Comparison of ENCODE assay signal across 21 mouse cellular contexts in genomic region chr4:149553834-149554233, GRCm38 (mm10). TPM values are rescaled to one million over a fixed set of nuclear protein-coding genes. Genes with fewer than 3 reads are reported as not detected.
A peak's percentile ranks its signal among the peaks of the same experiment; 100 is the strongest.
DNase-seq lines count a peak whose midpoint lies in the region; ATAC-seq and TF ChIP-seq lines count a peak whose summit lies in the region.
"Had no signal": no experiment of that assay in that cellular context is flagged by ENCODE, and none has a peak within 500 bp of the region (broad histone marks: within the 10 kb centered on the region; RNA-seq: fewer than 3 reads in every experiment).

No protein-coding gene starts in this region.

- no peak for DNase-seq in frontal cortex, postnatal 25 days (ENCODE audit: low spot score in 2 of 2)
- no peak for DNase-seq in left cerebral cortex, adult 2 months (ENCODE audit: extremely low spot score in 1 of 2, low spot score in 2 of 2)
- no peak for DNase-seq in left cerebral cortex, postnatal 4 days
- DNase-seq: adrenal gland, postnatal 10 days; cerebellum, adult 11-12 months; cerebellum, adult 9-10 months; cerebellum, postnatal 25 days; forebrain, postnatal 0 days; gastrocnemius, postnatal 36 days; heart, adult 18-20 months had no signal

- no peak; the same call in 1 of the 2 replicates for TF ChIP-seq CTCF in left cerebral cortex, adult 2 months (IDR thresholded peaks at IDR 0.05)

- no peaks in the 10 kb centered on the region for H3K27me3 ChIP-seq in kidney, embryonic 15.5 days
- H3K27me3 ChIP-seq in heart, embryonic 11.5 days (ENCODE audit: control insufficient read depth, insufficient read depth, low read length): no peaks in the 10 kb centered on the region
- H3K27me3 ChIP-seq: embryonic facial prominence, embryonic 12.5 days; forebrain, embryonic 12.5 days; hindbrain, embryonic 15.5 days had no signal

- no peaks in the 10 kb centered on the region for H3K9me3 ChIP-seq in kidney, embryonic 15.5 days (replicated peaks)
- H3K9me3 ChIP-seq in heart, embryonic 11.5 days (replicated peaks; ENCODE audit: control insufficient read depth, low read length): no peaks in the 10 kb centered on the region
- H3K9me3 ChIP-seq: embryonic facial prominence, embryonic 12.5 days; forebrain, embryonic 12.5 days; heart, embryonic 10.5 days; hindbrain, embryonic 15.5 days had no signal

- intact Hi-C loops in left cerebral cortex, adult 2 months (cut with DNase I): loop anchor here (2.0 kb wide), 1 partner anchor 33 kb away; the partner anchor contains the start of gene Clstn1
- intact Hi-C loops in left cerebral cortex, postnatal 4 days (cut with DNase I): no loop called here

- H3K4me2 ChIP-seq in kidney, embryonic 15.5 days: no peak overlapping the region
- H3K4me2 ChIP-seq in heart, embryonic 11.5 days: no peak overlapping the region
- H3K4me2 ChIP-seq: embryonic facial prominence, embryonic 12.5 days; forebrain, embryonic 12.5 days; hindbrain, embryonic 15.5 days had no signal

- 71% methylated on average over 7 of the region's 7 CpGs for WGBS in kidney, embryonic 15.5 days
- WGBS in heart, embryonic 11.5 days (ENCODE audit: insufficient replicate concordance): 71% methylated on average over 7 of the region's 7 CpGs

- H3K4me3 ChIP-seq in left cerebral cortex, adult 2 months: no peak overlapping the region
- H3K4me3 ChIP-seq in kidney, embryonic 15.5 days (replicated peaks): no peak overlapping the region
- no peak overlapping the region for H3K4me3 ChIP-seq in heart, embryonic 11.5 days (ENCODE audit: low read depth, low read length)
- H3K4me3 ChIP-seq: embryonic facial prominence, embryonic 12.5 days; forebrain, embryonic 12.5 days; heart, embryonic 10.5 days; hindbrain, embryonic 15.5 days had no signal

- no peak overlapping the region for H3K9ac ChIP-seq in kidney, embryonic 15.5 days
- H3K9ac ChIP-seq in heart, embryonic 11.5 days (ENCODE audit: low read depth, low read length): no peak overlapping the region
- H3K9ac ChIP-seq: embryonic facial prominence, embryonic 12.5 days; forebrain, embryonic 12.5 days; forebrain, postnatal 0 days; hindbrain, embryonic 15.5 days had no signal

- H3K36me3 ChIP-seq in kidney, embryonic 15.5 days: peaks cover 13% of the 10 kb centered on the region
- H3K36me3 ChIP-seq in heart, embryonic 11.5 days (ENCODE audit: control insufficient read depth, insufficient read depth, low read length): no peaks in the 10 kb centered on the region
- H3K36me3 ChIP-seq: hindbrain, embryonic 15.5 days had no signal

- ATAC-seq in frontal cortex, adult (ENCODE audit: low TSS enrichment): peak; percentile 32; the same call in 1 of the 2 replicates
- ATAC-seq in common myeloid progenitor, adult 5-6 weeks (replicated peaks; ENCODE audit: low read depth, poor library complexity, severe bottlenecking): peak; percentile 64
- ATAC-seq in hematopoietic stem cell, adult 5-6 weeks (replicated peaks in 1 of 2; ENCODE audit: insufficient read depth in 1 of 2, low FRiP score in 2 of 2, low TSS enrichment in 1 of 2, low read depth in 1 of 2, poor library complexity in 2 of 2, severe bottlenecking in 2 of 2): peak; percentile 68 to 75
- no peak for ATAC-seq in kidney, embryonic 15.5 days (replicated peaks; ENCODE audit: low FRiP score)
- ATAC-seq in heart, embryonic 11.5 days (replicated peaks; ENCODE audit: insufficient number of reproducible peaks, low FRiP score, low TSS enrichment): no peak
- ATAC-seq: forebrain, postnatal 0 days; inflammation-experienced regulatory T-cells, adult 6 months; intestine, postnatal 0 days had no signal

- H3K27ac ChIP-seq in left cerebral cortex, adult 2 months: peak overlapping the region; percentile 77
- no peak overlapping the region for H3K27ac ChIP-seq in kidney, embryonic 15.5 days
- H3K27ac ChIP-seq in heart, embryonic 11.5 days (ENCODE audit: low read depth, low read length): no peak overlapping the region
- H3K27ac ChIP-seq: embryonic facial prominence, embryonic 12.5 days; forebrain, embryonic 12.5 days; heart, embryonic 10.5 days; hindbrain, embryonic 15.5 days had no signal

- H3K4me1 ChIP-seq in kidney, embryonic 15.5 days: peaks cover 7% of the 10 kb centered on the region; the same call in 1 of the 2 replicates
- peaks cover 9% of the 10 kb centered on the region; the same call in 1 of the 2 replicates for H3K4me1 ChIP-seq in heart, embryonic 11.5 days (ENCODE audit: control insufficient read depth, insufficient read depth, low read length)
- H3K4me1 ChIP-seq: embryonic facial prominence, embryonic 12.5 days; forebrain, embryonic 12.5 days; hindbrain, embryonic 15.5 days had no signal

RNA-seq across cellular contexts. Expression of gene Clstn1, which starts 32.4 kb away (rescaled TPM):
- 1,000 to 10,000 TPM; 1,405 to 1,413 TPM for total RNA-seq in left cerebral cortex, adult 2 months (2021)
- 100 to 1,000 TPM; 494 to 507 TPM for total RNA-seq in left cerebral cortex, postnatal 4 days (2021)
- 11.7 and 13.4 TPM in 2 replicates for total RNA-seq in common myeloid progenitor, adult 5-6 weeks (2017)
- total RNA-seq in hematopoietic stem cell, adult 5-6 weeks (2017): 12.7 and 15.2 TPM in 2 replicates
- polyA plus RNA-seq in kidney, embryonic 15.5 days (2015; fragmentation: Nextera tagmentation; extraction: Ambion mirVana): 36.7 and 41.8 TPM in 2 replicates
- polyA plus RNA-seq in heart, embryonic 11.5 days (2014; fragmentation: Nextera tagmentation; extraction: Ambion mirVana): 12.3 and 18.1 TPM in 2 replicates

RNA-seq across cellular contexts. Expression of gene Ctnnbip1, which starts 35.8 kb away (rescaled TPM):
- total RNA-seq in left cerebral cortex, adult 2 months (2021): 10 to 100 TPM; 35.3 to 35.9 TPM
- 10 to 100 TPM; 94.7 to 99.4 TPM for total RNA-seq in left cerebral cortex, postnatal 4 days (2021)
- total RNA-seq in common myeloid progenitor, adult 5-6 weeks (2017): 4.7 and 6.6 TPM in 2 replicates
- 9.6 and 9.7 TPM in 2 replicates for total RNA-seq in hematopoietic stem cell, adult 5-6 weeks (2017)
- 62.1 and 64.8 TPM in 2 replicates for polyA plus RNA-seq in kidney, embryonic 15.5 days (2015; fragmentation: Nextera tagmentation; extraction: Ambion mirVana)
- polyA plus RNA-seq in heart, embryonic 11.5 days (2014; fragmentation: Nextera tagmentation; extraction: Ambion mirVana): 36.3 and 36.8 TPM in 2 replicates

Comparison
In these comparisons a context has a peak if more than half of its experiments do, and no peak if none do; other contexts are left out.
1. ATAC-seq: peak in frontal cortex, adult (single experiment), common myeloid progenitor, adult 5-6 weeks (single experiment) and hematopoietic stem cell, adult 5-6 weeks (2 of 2); none in kidney, embryonic 15.5 days (single experiment) and heart, embryonic 11.5 days (single experiment).
2. RNA of gene Clstn1, which starts 32.4 kb away (total RNA-seq): 1,405 to 1,413 TPM in left cerebral cortex, adult 2 months and 494 to 507 TPM in left cerebral cortex, postnatal 4 days; 12.7 to 15.2 TPM in hematopoietic stem cell, adult 5-6 weeks and 11.7 to 13.4 TPM in common myeloid progenitor, adult 5-6 weeks; every median in the first group is over 10 times any median in the second.